Mouse (Mus musculus) kidney, embryonic 16.5 days (tissue): ENCODE measurements around the gene Ttc32. TPM values are rescaled to one million over a fixed set of nuclear protein-coding genes. Genes with fewer than 3 reads are reported as not detected.
"Not testable (repeated sequence)": the region's sequence is repeated elsewhere in the genome, so short reads cannot be mapped to it uniquely, and the experiment has no call there.

ENCODE experiments used
- ATAC-seq: fragments of 200-750 bp; cut with Nextera tagmentation; 2 replicates; pipeline ENCODE4 v1.8.0; 2017; ENCODE audit warnings: moderate TSS enrichment; ENCODE audit not compliant: low FRiP score, low TSS enrichment
- H3K27ac ChIP-seq: fragments of 300-500 bp; sonication (generic); 2 replicates; pipeline ENCODE4 v1.5.1; 2014; ENCODE audit warnings: low read length
- H3K27me3 ChIP-seq: fragments of 300-500 bp; sonication (generic); 2 replicates; pipeline ENCODE4 v1.6.1; 2014; ENCODE audit warnings: low read length, control low read depth, mixed read lengths; ENCODE audit not compliant: insufficient read depth
- H3K36me3 ChIP-seq: fragments of 300-500 bp; sonication (generic); 2 replicates; pipeline ENCODE4 v1.6.1; 2014; ENCODE audit warnings: low read length, control low read depth, mixed read lengths; ENCODE audit not compliant: insufficient read depth
- H3K4me1 ChIP-seq: fragments of 300-500 bp; sonication (generic); 2 replicates; pipeline ENCODE4 v1.6.1; 2014; ENCODE audit warnings: low read length, control low read depth, mixed read lengths; ENCODE audit not compliant: insufficient read depth
- H3K4me2 ChIP-seq: fragments of 300-500 bp; sonication (generic); replicated peaks from 2 replicates; pipeline ENCODE4 v1.6.1; 2014; ENCODE audit warnings: low read depth, low read length
- H3K4me3 ChIP-seq: fragments of 300-500 bp; sonication (generic); 2 replicates; pipeline ENCODE4 v1.5.1; 2014; ENCODE audit warnings: mild to moderate bottlenecking, low read length
- H3K9ac ChIP-seq: fragments of 300-500 bp; sonication (generic); replicated peaks from 2 replicates; pipeline ENCODE4 v1.6.1; 2014; ENCODE audit warnings: low read length
- H3K9me3 ChIP-seq: fragments of 300-500 bp; sonication (generic); 2 replicates; pipeline ENCODE4 v1.6.1; 2016; ENCODE audit warnings: low read length, control low read depth
- WGBS: fragments of 180-500 bp; shearing (Covaris S2); extraction: QIAGEN DNeasy Blood & Tissue Kit; methylation state at CpG from one replicate; pipeline ENCODE4 v1.1.7; 2014; 5-methylcytosine and 5-hydroxymethylcytosine counted together
- polyA plus RNA-seq: library from polyadenylated mRNA; unstranded; fragments of >200 nt; fragmentation: Nextera tagmentation; extraction: Ambion mirVana; gene quantifications from 2 replicates; pipeline ENCODE4 v1.2.1, GENCODE M21; 2015

Gene Ttc32
- polyA plus RNA-seq, 1 experiment from 2014 or later: 25.1 TPM

GRCm38 (mm10) chr12:9023031-9023430 is 6.8 kb upstream of the Ttc32 start:
- no peak for ATAC-seq

GRCm38 (mm10) chr12:9024071-9024470 is 5.7 kb upstream of the Ttc32 start:
- no peak overlapping the region for H3K4me2 ChIP-seq
- H3K27me3 ChIP-seq: no peaks in the 10 kb centered on the region
- no peak for ATAC-seq
- no peaks in the 10 kb centered on the region for H3K36me3 ChIP-seq
- no peak overlapping the region for H3K27ac ChIP-seq
- no peaks in the 10 kb centered on the region for H3K4me1 ChIP-seq
- no peak overlapping the region for H3K4me3 ChIP-seq
- no peak overlapping the region for H3K9ac ChIP-seq
- WGBS: 91% methylated on average over 14 of the region's 14 CpGs
- H3K9me3 ChIP-seq: no peaks in the 10 kb centered on the region

More at GRCm38 (mm10) chr12:9023031-9023430, 6.8 kb upstream of the Ttc32 start:
- Histone ChIP-seq H3K4me1 (no peaks in the 10 kb centered on the region), H3K4me2 (no peak overlapping the region), H3K9me3 (no peaks in the 10 kb centered on the region), H3K27ac (no peak overlapping the region), H3K27me3 (no peaks in the 10 kb centered on the region), H3K9ac (no peak overlapping the region), H3K4me3 (no peak overlapping the region), H3K36me3 (no peaks in the 10 kb centered on the region)
- WGBS: 42% methylated on average over 4 of the region's 4 CpGs

GRCm38 (mm10) chr12:9024736-9025135 is 5.1 kb upstream of the Ttc32 start:
- Histone ChIP-seq H3K27me3 (no peaks in the 10 kb centered on the region), H3K4me2 (no peak overlapping the region), H3K9ac (no peak overlapping the region), H3K9me3 (no peaks in the 10 kb centered on the region), H3K4me1 (no peaks in the 10 kb centered on the region), H3K4me3 (no peak overlapping the region), H3K27ac (no peak overlapping the region), H3K36me3 (no peaks in the 10 kb centered on the region)
- ATAC-seq: no peak
- 91% methylated on average over 13 of the region's 13 CpGs for WGBS

- ATAC-seq: no peak
- no peak overlapping the region for H3K9ac ChIP-seq
- no peaks in the 10 kb centered on the region for H3K36me3 ChIP-seq
- H3K4me2 ChIP-seq: no peak overlapping the region
- H3K4me3 ChIP-seq: no peak overlapping the region
- H3K4me1 ChIP-seq: no peaks in the 10 kb centered on the region
- H3K27me3 ChIP-seq: no peaks in the 10 kb centered on the region
- no peaks in the 10 kb centered on the region for H3K9me3 ChIP-seq
- H3K27ac ChIP-seq: no peak overlapping the region
These were observed 3.0 kb upstream of the Ttc32 start for GRCm38 (mm10) chr12:9026843-9027242.

- WGBS: 86% methylated on average over 7 of the region's 7 CpGs
- H3K4me1 ChIP-seq, ATAC-seq, H3K4me3 ChIP-seq, H3K36me3 ChIP-seq, H3K27ac ChIP-seq, H3K27me3 ChIP-seq, H3K9me3 ChIP-seq, H3K9ac ChIP-seq, H3K4me2 ChIP-seq: not testable (repeated sequence)
These were observed 981 bp upstream of the Ttc32 start for GRCm38 (mm10) chr12:9028816-9029215.

GRCm38 (mm10) chr12:9029506-9029887 is 300 bp upstream of the Ttc32 start:
- H3K9me3 ChIP-seq: no peaks in the 10 kb centered on the region
- H3K4me1 ChIP-seq: no peaks in the 10 kb centered on the region
- peak overlapping the region; percentile 79 for H3K4me2 ChIP-seq
- H3K27me3 ChIP-seq: no peaks in the 10 kb centered on the region
- H3K36me3 ChIP-seq: no peaks in the 10 kb centered on the region
- H3K27ac ChIP-seq: peak overlapping the region; percentile 100
- peak; percentile 50; the same call in 1 of the 2 replicates for ATAC-seq
- 52% methylated on average over 4 of the region's 4 CpGs for WGBS
- peak overlapping the region; percentile 98; the same call in 1 of the 2 replicates for H3K9ac ChIP-seq
- H3K4me3 ChIP-seq: peak overlapping the region; percentile 75

GRCm38 (mm10) chr12:9031166-9031565 is 1.4 kb downstream of the Ttc32 start:
- H3K4me1 ChIP-seq: no peaks in the 10 kb centered on the region
- peak overlapping the region; percentile 75 for H3K4me3 ChIP-seq
- no peaks in the 10 kb centered on the region for H3K36me3 ChIP-seq
- no peaks in the 10 kb centered on the region for H3K27me3 ChIP-seq
- ATAC-seq: no peak
- peak overlapping the region; percentile 79 for H3K4me2 ChIP-seq
- H3K27ac ChIP-seq: no peak overlapping the region
- H3K9ac ChIP-seq: peak overlapping the region; percentile 98
- H3K9me3 ChIP-seq: no peaks in the 10 kb centered on the region
- WGBS: 51% methylated on average over 8 of the region's 8 CpGs

- H3K9me3 ChIP-seq: no peaks in the 10 kb centered on the region
- H3K4me1 ChIP-seq: no peaks in the 10 kb centered on the region
These were observed 3.3 kb downstream of the Ttc32 start for GRCm38 (mm10) chr12:9033140-9033539.

GRCm38 (mm10) chr12:9036409-9036808 is 6.6 kb downstream of the Ttc32 start:
- ATAC-seq: no peak
- no peaks in the 10 kb centered on the region for H3K9me3 ChIP-seq
- no peak overlapping the region for H3K4me2 ChIP-seq
- no peaks in the 10 kb centered on the region for H3K27me3 ChIP-seq
- H3K4me1 ChIP-seq: no peaks in the 10 kb centered on the region
- H3K36me3 ChIP-seq: no peaks in the 10 kb centered on the region
- H3K27ac ChIP-seq: no peak overlapping the region
- WGBS: 77% methylated on average over 9 of the region's 9 CpGs
- no peak overlapping the region for H3K9ac ChIP-seq
- no peak overlapping the region for H3K4me3 ChIP-seq

More at GRCm38 (mm10) chr12:9033140-9033539, 3.3 kb downstream of the Ttc32 start:
- Histone ChIP-seq H3K4me2 (no peak overlapping the region), H3K4me3 (no peak overlapping the region), H3K36me3 (no peaks in the 10 kb centered on the region), H3K27ac (no peak overlapping the region), H3K27me3 (no peaks in the 10 kb centered on the region), H3K9ac (no peak overlapping the region)
- ATAC-seq: no peak

GRCm38 (mm10) chr12:9040177-9040576 is 10.4 kb downstream of the Ttc32 start:
- no peaks in the 10 kb centered on the region for H3K9me3 ChIP-seq
- H3K36me3 ChIP-seq: peaks cover 7% of the 10 kb centered on the region
- H3K4me2 ChIP-seq: no peak overlapping the region
- no peaks in the 10 kb centered on the region for H3K4me1 ChIP-seq
- no peaks in the 10 kb centered on the region for H3K27me3 ChIP-seq
- WGBS: 91% methylated on average over 5 of the region's 5 CpGs
- no peak overlapping the region for H3K9ac ChIP-seq
- H3K27ac ChIP-seq: no peak overlapping the region
- no peak for ATAC-seq
- H3K4me3 ChIP-seq: no peak overlapping the region
